Mouse (Mus musculus): ENCODE results near the gene Mdm2. TPM values are rescaled to one million over a fixed set of nuclear protein-coding genes. Genes with fewer than 3 reads are reported as not detected.

Gene Mdm2
- total RNA-seq (2012; rRNA removed) (35.2 and 35.3 TPM in 2 replicates), polyA plus RNA-seq (2012; ENCODE audit: insufficient read depth in 1 of 2, insufficient read length in 2 of 2, low read depth in 1 of 2, low replicate concordance in 2 of 2, missing spikeins in 1 of 2) (100 to 1,000 TPM in 1 of 2 experiments, 10 to 100 TPM in 1; 42.2 to 601 TPM)

DNA sequence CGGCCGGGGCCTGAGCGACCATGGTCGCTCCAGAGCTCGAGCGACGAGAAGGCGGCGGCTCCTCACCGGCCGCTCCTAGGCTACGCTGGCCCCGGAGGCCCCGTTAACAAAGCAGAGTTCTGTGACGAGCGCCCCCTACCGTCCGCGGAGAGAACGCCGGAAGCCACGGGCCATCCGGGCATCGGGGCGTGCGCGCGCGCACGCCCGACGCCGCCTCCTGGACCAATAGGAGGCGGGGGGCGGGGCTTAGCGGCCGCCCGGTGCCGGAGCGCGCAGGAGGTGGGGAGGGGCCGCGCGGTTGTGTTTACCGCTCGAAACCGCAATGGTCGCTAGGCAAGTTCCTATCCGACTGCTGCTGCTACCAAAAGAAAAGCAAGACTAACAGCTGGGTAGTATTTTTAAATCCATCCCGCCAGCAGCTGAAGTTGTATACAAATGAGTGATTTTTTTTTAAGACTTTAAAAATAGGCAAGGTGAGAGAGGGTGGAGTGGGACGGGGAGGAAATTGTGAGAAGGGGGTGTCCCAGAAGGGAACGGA is at the start of gene Mdm2:
Gene Mdm2 (minus strand): TSS at position 155 of the 538 bp plus-strand sequence.
- H3K36me3 ChIP-seq (ENCODE audit: control insufficient read depth in 1 of 2, insufficient read depth in 2 of 2, low read length in 2 of 2) = peaks cover 2 to 14% of the 10 kb centered on the region in 2 experiments
- TF ChIP-seq HCFC1 (IDR thresholded peaks at IDR 0.05; ENCODE audit: low read depth, low read length) (peak; percentile 82), ELF1 (IDR thresholded peaks at IDR 0.05; ENCODE audit: low read depth, low read length) (peak; percentile 91), MYC (IDR thresholded peaks at IDR 0.05; ENCODE audit: low read depth, low read length) (0 out of 2 replicates have a peak, but pooled peaks have one; percentile 20), MXI1 (IDR thresholded peaks at IDR 0.05; ENCODE audit: low read depth, low read length) (peak; percentile 77), RCOR1 (IDR thresholded peaks at IDR 0.05; ENCODE audit: low read depth, low read length) (no peak), TBP (IDR thresholded peaks at IDR 0.05; ENCODE audit: low read depth, low read length) (peak; percentile 38; the same call in 1 of the 2 replicates), MEF2A (IDR thresholded peaks at IDR 0.05; ENCODE audit: extremely low read depth, insufficient replicate concordance, low read depth, low read length, poor library complexity, severe bottlenecking) (no peak), USF1 (IDR thresholded peaks at IDR 0.05; ENCODE audit: low read depth, low read length) (no peak), TAL1 (IDR thresholded peaks at IDR 0.05; ENCODE audit: low read length) (no peak), MAFK (IDR thresholded peaks at IDR 0.05; ENCODE audit: borderline replicate concordance, low read depth, low read length) (no peak), SIN3A (IDR thresholded peaks at IDR 0.05; ENCODE audit: low read length) (peak; percentile 94), POLR2AphosphoS2 (IDR thresholded peaks at IDR 0.05; ENCODE audit: low read length) (peak; percentile 83; the same call in 1 of the 2 replicates), GATA1 (IDR thresholded peaks at IDR 0.05; ENCODE audit: low read depth, low read length) (no peak), MAZ (IDR thresholded peaks at IDR 0.05; ENCODE audit: low read depth, low read length) (peak; percentile 67), TCF12 (IDR thresholded peaks at IDR 0.05; ENCODE audit: low read depth, low read length) (peak; percentile 49), RAD21 (IDR thresholded peaks at IDR 0.05; ENCODE audit: low read depth, low read length) (no peak), UBTF (IDR thresholded peaks at IDR 0.05; ENCODE audit: borderline replicate concordance, insufficient read depth, low read depth, low read length) (no peak), POLR2A (IDR thresholded peaks at IDR 0.05; ENCODE audit: control insufficient read depth in 1 of 2, insufficient read depth in 1 of 2, low read depth in 1 of 2, low read length in 2 of 2, poor library complexity in 1 of 2) (peak in 1 of 2 experiments; percentile 82), ZMIZ1 (IDR thresholded peaks at IDR 0.05; ENCODE audit: low read depth, low read length) (0 out of 2 replicates have a peak, but pooled peaks have one; percentile 78), USF2 (IDR thresholded peaks at IDR 0.05; ENCODE audit: borderline replicate concordance in 1 of 2, insufficient read depth in 1 of 2, low read depth in 1 of 2, low read length in 2 of 2) (no peak), E2F4 (IDR thresholded peaks at IDR 0.05; ENCODE audit: borderline replicate concordance, low read depth, low read length) (peak; percentile 70; the same call in 1 of the 2 replicates), NELFE (IDR thresholded peaks at IDR 0.05; ENCODE audit: low read depth, low read length) (peak; percentile 82), NRF1 (IDR thresholded peaks at IDR 0.05; ENCODE audit: insufficient read depth, low read depth, low read length, poor library complexity, severe bottlenecking) (peak; percentile 78), ETS1 (IDR thresholded peaks at IDR 0.05; ENCODE audit: low read depth, low read length) (peak; percentile 59; the same call in 1 of the 2 replicates), POLR2AphosphoS5 (IDR thresholded peaks at IDR 0.05; ENCODE audit: borderline replicate concordance, low read depth, low read length) (no peak), MYB (IDR thresholded peaks at IDR 0.05; ENCODE audit: low read depth, low read length) (no peak), MAX (IDR thresholded peaks at IDR 0.05; ENCODE audit: low read length) (peak; percentile 69; the same call in 1 of the 2 replicates), ZKSCAN1 (IDR thresholded peaks at IDR 0.05; ENCODE audit: low read depth, low read length) (no peak), JUND (IDR thresholded peaks at IDR 0.05; ENCODE audit: low read depth, low read length) (no peak), CTCF (IDR thresholded peaks at IDR 0.05 in 2 of 3, conservative IDR thresholded peaks at IDR 0.05 in 1 of 3; ENCODE audit: control insufficient read depth in 1 of 3, insufficient read depth in 1 of 3, low read depth in 2 of 3, low read length in 3 of 3, poor library complexity in 1 of 3, severe bottlenecking in 1 of 3) (peak in 2 of 3 experiments; percentile 78 to 96; a peak in 5 of 6 replicates), EP300 (IDR thresholded peaks at IDR 0.05; ENCODE audit: low read depth in 1 of 2, low read length in 2 of 2) (peak in 1 of 2 experiments; percentile 5; a peak in 1 of 4 replicates), BHLHE40 (IDR thresholded peaks at IDR 0.05; ENCODE audit: borderline replicate concordance, low read depth, low read length) (no peak), KAT2A (conservative IDR thresholded peaks at IDR 0.05; ENCODE audit: low read depth, low read length) (peak; percentile 55; the same call in 1 of the 2 replicates)

More for the DNA sequence above, at the start of gene Mdm2:
- Histone ChIP-seq H3K27ac (ENCODE audit: control insufficient read depth, low read depth, low read length) (peak within 1 kb of the TSS; percentile 91), H3K9ac (ENCODE audit: control insufficient read depth, low read depth, low read length, poor library complexity, severe bottlenecking) (peak within 1 kb of the TSS; percentile 99), H3K27me3 (ENCODE audit: control insufficient read depth in 1 of 2, insufficient read depth in 2 of 2, low read length in 2 of 2) (no peaks in the 10 kb centered on the region), H3K4me3 (ENCODE audit: control insufficient read depth in 1 of 2, insufficient read depth in 1 of 2, low read depth in 2 of 2, low read length in 2 of 2) (peak within 1 kb of the TSS; percentile 86 to 96), H3K79me2 (ENCODE audit: control insufficient read depth, insufficient read depth, low read length, poor library complexity) (peaks cover 37% of the 10 kb centered on the region), H3K9me3 (replicated peaks; ENCODE audit: insufficient read depth, low read length) (no peaks in the 10 kb centered on the region), H3K4me1 (ENCODE audit: control insufficient read depth in 1 of 2, insufficient read depth in 2 of 2, low read length in 2 of 2) (peaks cover 0 to 15% of the 10 kb centered on the region in 2 experiments; a peak in 3 of 4 replicates)
- peak; percentile 93 for DNase-seq (ENCODE audit: low read depth, low spot score)
